Mouse (Mus musculus): ENCODE results near the gene Gnb1l. TPM values are rescaled to one million over a fixed set of nuclear protein-coding genes. Genes with fewer than 3 reads are reported as not detected.
A peak's percentile ranks its signal among the peaks of the same experiment; 100 is the strongest.

Gnb1l gene
- total and polyA plus RNA-seq, 2 experiments from 2014 or later = 9.6 to 18.0 TPM

- Histone ChIP-seq H3K4me1 (ENCODE audit: insufficient read depth, low read length) (0 out of 2 replicates have a peak, but pooled peaks cover 4% of the 10 kb centered on the region), H3K36me3 (ENCODE audit: insufficient read depth, low read length) (no peaks in the 10 kb centered on the region), H3K9me3 (ENCODE audit: low read length) (no peaks in the 10 kb centered on the region), H3K9ac (replicated peaks; ENCODE audit: low read length) (no peak overlapping the region), H3K27me3 (ENCODE audit: insufficient read depth, low read length) (no peaks in the 10 kb centered on the region), H3K4me3 (ENCODE audit: low read length) (no peak overlapping the region), H3K27ac (no peak overlapping the region), H3K4me2 (ENCODE audit: low read depth, low read length) (no peak overlapping the region)
- no peak for ATAC-seq
- DNase-seq (ENCODE audit: low spot score) = no peak
- WGBS = 45% methylated on average over 7 of the region's 7 CpGs
- TF ChIP-seq CTCF (IDR thresholded peaks at IDR 0.05; ENCODE audit: low read depth) = no peak
Measured at GRCm38 (mm10) chr16:18479667-18480066, 18.8 kb upstream of the Gnb1l start.

GRCm38 (mm10) chr16:18480933-18481485 lies 17.5 kb upstream of the Gnb1l start:
- H3K27ac ChIP-seq = no peak overlapping the region
- H3K4me1 ChIP-seq (ENCODE audit: insufficient read depth, low read length) = 0 out of 2 replicates have a peak, but pooled peaks cover 4% of the 10 kb centered on the region
- H3K4me2 ChIP-seq (ENCODE audit: low read depth, low read length) = no peak overlapping the region
- H3K9me3 ChIP-seq (ENCODE audit: low read length) = no peaks in the 10 kb centered on the region
- H3K36me3 ChIP-seq (ENCODE audit: insufficient read depth, low read length) = no peaks in the 10 kb centered on the region
- no peak for TF ChIP-seq CTCF (IDR thresholded peaks at IDR 0.05; ENCODE audit: low read depth)
- no peak for DNase-seq (ENCODE audit: low spot score)
- H3K9ac ChIP-seq (replicated peaks; ENCODE audit: low read length) = no peak overlapping the region
- H3K4me3 ChIP-seq (ENCODE audit: low read length) = no peak overlapping the region
- ATAC-seq = no peak
- WGBS = 59% methylated on average over 4 of the region's 4 CpGs
- H3K27me3 ChIP-seq (ENCODE audit: insufficient read depth, low read length) = no peaks in the 10 kb centered on the region

GRCm38 (mm10) chr16:18482431-18482830 lies 16.1 kb upstream of the Gnb1l start:
- no peak for ATAC-seq
- Histone ChIP-seq H3K27ac (no peak overlapping the region), H3K4me3 (ENCODE audit: low read length) (no peak overlapping the region), H3K4me2 (ENCODE audit: low read depth, low read length) (no peak overlapping the region), H3K36me3 (ENCODE audit: insufficient read depth, low read length) (no peaks in the 10 kb centered on the region), H3K27me3 (ENCODE audit: insufficient read depth, low read length) (no peaks in the 10 kb centered on the region), H3K4me1 (ENCODE audit: insufficient read depth, low read length) (0 out of 2 replicates have a peak, but pooled peaks cover 4% of the 10 kb centered on the region), H3K9ac (replicated peaks; ENCODE audit: low read length) (no peak overlapping the region), H3K9me3 (ENCODE audit: low read length) (no peaks in the 10 kb centered on the region)
- WGBS = 96% methylated on average over 3 of the region's 3 CpGs
- DNase-seq (ENCODE audit: low spot score) = no peak
- no peak for TF ChIP-seq CTCF (IDR thresholded peaks at IDR 0.05; ENCODE audit: low read depth)

DNA sequence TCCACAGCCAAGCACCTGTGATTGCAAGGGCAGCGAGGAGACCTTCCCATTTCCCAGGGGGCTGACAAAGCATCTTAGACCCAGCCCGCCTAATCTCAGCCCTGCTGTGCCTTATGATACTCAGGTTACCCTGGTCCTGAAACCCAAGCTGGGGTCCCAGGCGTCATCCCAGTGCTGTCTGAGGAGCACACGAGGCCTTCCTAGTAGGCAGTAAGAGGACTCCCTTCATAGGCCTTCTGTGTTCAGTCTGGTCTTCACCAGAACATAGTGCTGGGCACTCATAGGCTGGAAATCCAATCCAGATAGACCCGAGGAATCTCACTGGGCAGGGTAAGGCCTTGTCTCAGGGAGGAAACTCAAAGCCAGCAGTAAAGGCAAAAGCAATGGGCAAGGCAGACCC lies 14.7 kb upstream of the Gnb1l start:
- WGBS = 58% methylated on average over 5 of the region's 5 CpGs
- ATAC-seq = no peak
- Histone ChIP-seq H3K27ac (no peak overlapping the region), H3K9ac (replicated peaks; ENCODE audit: low read length) (no peak overlapping the region), H3K4me1 (ENCODE audit: insufficient read depth, low read length) (0 out of 2 replicates have a peak, but pooled peaks cover 4% of the 10 kb centered on the region), H3K4me2 (ENCODE audit: low read depth, low read length) (no peak overlapping the region), H3K36me3 (ENCODE audit: insufficient read depth, low read length) (no peaks in the 10 kb centered on the region), H3K9me3 (ENCODE audit: low read length) (no peaks in the 10 kb centered on the region), H3K27me3 (ENCODE audit: insufficient read depth, low read length) (no peaks in the 10 kb centered on the region), H3K4me3 (ENCODE audit: low read length) (no peak overlapping the region)
- DNase-seq (ENCODE audit: low spot score) = no peak
- TF ChIP-seq CTCF (IDR thresholded peaks at IDR 0.05; ENCODE audit: low read depth) = no peak

GRCm38 (mm10) chr16:18484386-18484785 lies 14.1 kb upstream of the Gnb1l start:
- Histone ChIP-seq H3K36me3 (ENCODE audit: insufficient read depth, low read length) (no peaks in the 10 kb centered on the region), H3K9me3 (ENCODE audit: low read length) (no peaks in the 10 kb centered on the region), H3K27ac (no peak overlapping the region), H3K27me3 (ENCODE audit: insufficient read depth, low read length) (no peaks in the 10 kb centered on the region), H3K4me1 (ENCODE audit: insufficient read depth, low read length) (0 out of 2 replicates have a peak, but pooled peaks cover 4% of the 10 kb centered on the region), H3K4me2 (ENCODE audit: low read depth, low read length) (no peak overlapping the region), H3K4me3 (ENCODE audit: low read length) (no peak overlapping the region), H3K9ac (replicated peaks; ENCODE audit: low read length) (no peak overlapping the region)
- no peak for DNase-seq (ENCODE audit: low spot score)
- TF ChIP-seq CTCF (IDR thresholded peaks at IDR 0.05; ENCODE audit: low read depth) = no peak
- WGBS = 9% methylated on average over 4 of the region's 4 CpGs
- no peak for ATAC-seq

DNA sequence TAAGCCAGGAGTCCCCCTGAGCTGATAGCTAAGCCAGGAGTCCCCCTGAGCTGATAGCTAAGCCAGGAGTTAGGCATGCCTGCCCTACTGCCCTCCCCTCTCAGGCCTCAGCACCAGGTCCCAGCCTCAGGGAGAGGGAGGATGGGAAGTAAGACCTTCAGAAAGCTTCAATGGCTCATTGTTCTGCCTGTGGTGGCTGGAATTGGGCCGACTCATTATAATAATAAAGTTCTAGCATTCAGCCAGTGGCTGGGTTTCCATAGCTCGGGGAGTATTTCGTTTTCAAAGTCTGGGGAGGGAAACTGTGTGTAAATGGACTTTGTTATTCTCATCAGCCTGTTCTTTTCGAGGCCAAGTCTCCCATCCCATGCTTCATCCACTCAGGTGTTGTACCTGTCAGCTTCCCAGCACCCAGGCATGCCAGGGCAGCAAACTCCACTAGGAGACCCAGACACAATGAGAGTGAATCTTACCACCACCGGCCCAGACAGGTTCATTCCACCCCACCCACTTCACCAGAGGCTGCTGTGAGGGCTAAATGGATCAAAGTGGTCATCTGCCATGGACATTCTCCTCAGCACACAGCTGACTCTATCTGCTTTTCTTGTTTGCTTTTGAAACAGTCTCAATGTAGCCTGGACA lies 13.6 kb upstream of the Gnb1l start:
- no peak for DNase-seq (ENCODE audit: low spot score)
- WGBS = 17% methylated on average over 5 of the region's 5 CpGs
- no peak overlapping the region for H3K27ac ChIP-seq

GRCm38 (mm10) chr16:18486126-18486525 lies 12.4 kb upstream of the Gnb1l start:
- no peak for TF ChIP-seq CTCF (IDR thresholded peaks at IDR 0.05; ENCODE audit: low read depth)
- Histone ChIP-seq H3K4me2 (ENCODE audit: low read depth, low read length) (no peak overlapping the region), H3K4me3 (ENCODE audit: low read length) (no peak overlapping the region), H3K9me3 (ENCODE audit: low read length) (no peaks in the 10 kb centered on the region), H3K4me1 (ENCODE audit: insufficient read depth, low read length) (0 out of 2 replicates have a peak, but pooled peaks cover 4% of the 10 kb centered on the region), H3K27ac (no peak overlapping the region), H3K9ac (replicated peaks; ENCODE audit: low read length) (no peak overlapping the region), H3K27me3 (ENCODE audit: insufficient read depth, low read length) (no peaks in the 10 kb centered on the region), H3K36me3 (ENCODE audit: insufficient read depth, low read length) (no peaks in the 10 kb centered on the region)
- ATAC-seq = no peak
- WGBS = 95% methylated on average over 2 of the region's 2 CpGs
- no peak for DNase-seq (ENCODE audit: low spot score)

More for the DNA sequence above, 13.6 kb upstream of the Gnb1l start:
- peak; percentile 32; the same call in 1 of the 2 replicates for ATAC-seq
- Histone ChIP-seq H3K9me3 (ENCODE audit: low read length) (no peaks in the 10 kb centered on the region), H3K9ac (replicated peaks; ENCODE audit: low read length) (no peak overlapping the region), H3K4me3 (ENCODE audit: low read length) (no peak overlapping the region), H3K4me2 (ENCODE audit: low read depth, low read length) (no peak overlapping the region), H3K36me3 (ENCODE audit: insufficient read depth, low read length) (no peaks in the 10 kb centered on the region), H3K4me1 (ENCODE audit: insufficient read depth, low read length) (0 out of 2 replicates have a peak, but pooled peaks cover 4% of the 10 kb centered on the region), H3K27me3 (ENCODE audit: insufficient read depth, low read length) (no peaks in the 10 kb centered on the region)
- no peak for TF ChIP-seq CTCF (IDR thresholded peaks at IDR 0.05; ENCODE audit: low read depth)
